In the genomic region with DNA sequence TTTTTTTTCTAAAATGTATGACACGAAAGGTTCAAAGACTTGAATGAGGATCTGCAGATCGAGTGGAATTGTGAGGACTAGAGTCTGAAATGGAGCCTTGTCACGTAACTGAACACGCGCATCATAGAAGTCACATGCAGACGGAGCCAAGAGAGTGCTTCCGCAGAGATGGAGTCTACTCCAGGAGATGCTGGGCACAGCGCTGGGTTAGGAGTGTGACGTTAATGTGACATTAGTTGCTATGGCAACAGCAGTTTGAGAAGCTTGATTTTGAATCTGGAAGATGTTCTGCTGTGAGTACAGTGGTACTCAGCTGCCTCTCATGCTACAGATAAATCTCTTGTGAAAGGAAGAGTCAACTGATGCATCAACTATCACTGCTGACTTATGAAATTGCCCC, we compare ENCODE assay signal across 14 mouse cellular contexts.
DNase-seq lines count a peak whose midpoint lies in the region; ATAC-seq and TF ChIP-seq lines count a peak whose summit lies in the region.
"Had no signal": no experiment of that assay in that cellular context is flagged by ENCODE, and none has a peak within 500 bp of the region (broad histone marks: within the 10 kb centered on the region; RNA-seq: fewer than 3 reads in every experiment).

No protein-coding gene starts in this region.

- H3K27me3 ChIP-seq in forebrain, embryonic 14.5 days (replicated peaks; ENCODE audit: control insufficient read depth, insufficient read depth, low read length) = no peaks in the 10 kb centered on the region
- H3K27me3 ChIP-seq in forebrain, embryonic 10.5 days (ENCODE audit: poor library complexity, severe bottlenecking) = no peaks in the 10 kb centered on the region
- H3K27me3 ChIP-seq in liver, embryonic 11.5 days (replicated peaks; ENCODE audit: control insufficient read depth, insufficient read depth, low read length) = no peaks in the 10 kb centered on the region
- no peaks in the 10 kb centered on the region for H3K27me3 ChIP-seq in liver, embryonic 12.5 days (replicated peaks)
- H3K27me3 ChIP-seq in midbrain, embryonic 13.5 days = no peaks in the 10 kb centered on the region
- H3K27me3 ChIP-seq in thymus, adult 2 months (ENCODE audit: control insufficient read depth, insufficient read depth, low read length) = no peaks in the 10 kb centered on the region

- no peaks in the 10 kb centered on the region for H3K36me3 ChIP-seq in forebrain, embryonic 14.5 days (ENCODE audit: control insufficient read depth, insufficient read depth, low read length)
- no peaks in the 10 kb centered on the region for H3K36me3 ChIP-seq in forebrain, embryonic 10.5 days (replicated peaks)
- no peaks in the 10 kb centered on the region for H3K36me3 ChIP-seq in liver, embryonic 11.5 days (ENCODE audit: control insufficient read depth, insufficient read depth, low read length)
- H3K36me3 ChIP-seq in liver, embryonic 12.5 days = no peaks in the 10 kb centered on the region
- H3K36me3 ChIP-seq in midbrain, embryonic 13.5 days = no peaks in the 10 kb centered on the region
- no peaks in the 10 kb centered on the region for H3K36me3 ChIP-seq in thymus, adult 2 months (ENCODE audit: control insufficient read depth, insufficient read depth, low read length)
- H3K36me3 ChIP-seq: heart, embryonic 10.5 days had no signal

- no peak for TF ChIP-seq CTCF in thymus, adult 2 months (IDR thresholded peaks at IDR 0.05; ENCODE audit: borderline replicate concordance, control insufficient read depth, extremely low read depth, insufficient read depth, low read length, poor library complexity)

- ATAC-seq in forebrain, embryonic 14.5 days = peak; percentile 61; the same call in 1 of the 2 replicates
- ATAC-seq in liver, embryonic 11.5 days (replicated peaks; ENCODE audit: low FRiP score) = no peak
- no peak for ATAC-seq in liver, embryonic 12.5 days
- 0 out of 2 replicates have a peak, but pooled peaks have one; percentile 57 for ATAC-seq in midbrain, embryonic 13.5 days

- no peak overlapping the region for H3K27ac ChIP-seq in forebrain, embryonic 14.5 days (ENCODE audit: low read depth, low read length)
- no peak overlapping the region for H3K27ac ChIP-seq in forebrain, embryonic 10.5 days
- no peak overlapping the region for H3K27ac ChIP-seq in liver, embryonic 11.5 days (ENCODE audit: low read depth, low read length)
- no peak overlapping the region for H3K27ac ChIP-seq in liver, embryonic 12.5 days
- H3K27ac ChIP-seq in midbrain, embryonic 13.5 days = no peak overlapping the region
- H3K27ac ChIP-seq in thymus, adult 2 months (ENCODE audit: control insufficient read depth, insufficient read depth, low read length) = no peak overlapping the region
- H3K27ac ChIP-seq: heart, embryonic 10.5 days had no signal

- DNase-seq in forebrain, embryonic 14.5 days (ENCODE audit: low spot score) = peak; percentile 82
- DNase-seq in forebrain, embryonic 10.5 days (ENCODE audit: extremely low spot score, low spot score) = no peak
- DNase-seq in liver, embryonic 11.5 days (ENCODE audit: low spot score) = peak; percentile 15
- DNase-seq in right cerebral cortex, postnatal 36 days (ENCODE audit: low spot score in 2 of 2) = peak; percentile 60 to 70
- DNase-seq in thymus, adult 2 months = no peak
- no peak for DNase-seq in spleen, postnatal 4 days (ENCODE audit: low spot score in 2 of 2)
- DNase-seq: adrenal gland, postnatal 14 days; cerebellum, adult 11-12 months; kidney, postnatal 14 days; lung, postnatal 10 days; thymus, postnatal 4 days had no signal

- no peak for TF ChIP-seq POLR2A in thymus, adult 2 months (IDR thresholded peaks at IDR 0.05; ENCODE audit: control insufficient read depth, extremely low read depth, insufficient read depth, low read length, poor library complexity)

- H3K9ac ChIP-seq in forebrain, embryonic 14.5 days (ENCODE audit: low read length) = no peak overlapping the region
- H3K9ac ChIP-seq in liver, embryonic 11.5 days (ENCODE audit: low read depth, low read length) = no peak overlapping the region
- H3K9ac ChIP-seq in liver, embryonic 12.5 days = no peak overlapping the region
- H3K9ac ChIP-seq in midbrain, embryonic 13.5 days (replicated peaks) = no peak overlapping the region

- H3K4me2 ChIP-seq in forebrain, embryonic 14.5 days (ENCODE audit: low read length) = no peak overlapping the region
- H3K4me2 ChIP-seq in liver, embryonic 11.5 days = no peak overlapping the region
- H3K4me2 ChIP-seq in liver, embryonic 12.5 days = no peak overlapping the region
- no peak overlapping the region for H3K4me2 ChIP-seq in midbrain, embryonic 13.5 days (replicated peaks)

- H3K4me1 ChIP-seq in forebrain, embryonic 14.5 days (ENCODE audit: control insufficient read depth, insufficient read depth, low read length) = no peaks in the 10 kb centered on the region
- H3K4me1 ChIP-seq in forebrain, embryonic 10.5 days = peaks cover 19% of the 10 kb centered on the region
- H3K4me1 ChIP-seq in liver, embryonic 11.5 days (replicated peaks; ENCODE audit: control insufficient read depth, insufficient read depth, low read length) = no peaks in the 10 kb centered on the region; the same call in 1 of the 2 replicates
- H3K4me1 ChIP-seq in liver, embryonic 12.5 days = peaks cover 5% of the 10 kb centered on the region; the same call in 1 of the 2 replicates
- H3K4me1 ChIP-seq in midbrain, embryonic 13.5 days (replicated peaks) = peaks cover 10% of the 10 kb centered on the region
- no peaks in the 10 kb centered on the region for H3K4me1 ChIP-seq in thymus, adult 2 months (replicated peaks; ENCODE audit: control insufficient read depth, insufficient read depth, low read length)

- 71% methylated on average over 9 of the region's 9 CpGs for WGBS in forebrain, embryonic 14.5 days
- 90% methylated on average over 9 of the region's 9 CpGs for WGBS in forebrain, embryonic 10.5 days
- WGBS in liver, embryonic 11.5 days = 87% methylated on average over 9 of the region's 9 CpGs
- WGBS in liver, embryonic 12.5 days (ENCODE audit: insufficient replicate concordance) = 81% methylated on average over 9 of the region's 9 CpGs
- 78% methylated on average over 9 of the region's 9 CpGs for WGBS in midbrain, embryonic 13.5 days
- 96% methylated on average over 9 of the region's 9 CpGs for WGBS in thymus, adult 2 months

- no peak overlapping the region for H3K4me3 ChIP-seq in forebrain, embryonic 14.5 days (ENCODE audit: low read depth, low read length)
- H3K4me3 ChIP-seq in forebrain, embryonic 10.5 days = no peak overlapping the region
- no peak overlapping the region for H3K4me3 ChIP-seq in liver, embryonic 11.5 days (ENCODE audit: low read depth, low read length)
- no peak overlapping the region for H3K4me3 ChIP-seq in liver, embryonic 12.5 days
- H3K4me3 ChIP-seq in midbrain, embryonic 13.5 days (replicated peaks) = no peak overlapping the region
- no peak overlapping the region for H3K4me3 ChIP-seq in thymus, adult 2 months (ENCODE audit: control insufficient read depth, insufficient read depth, low read length)
- H3K4me3 ChIP-seq: heart, embryonic 10.5 days had no signal

- H3K9me3 ChIP-seq in forebrain, embryonic 14.5 days (replicated peaks; ENCODE audit: control insufficient read depth, low read length) = no peaks in the 10 kb centered on the region
- no peaks in the 10 kb centered on the region for H3K9me3 ChIP-seq in forebrain, embryonic 10.5 days
- no peaks in the 10 kb centered on the region for H3K9me3 ChIP-seq in liver, embryonic 11.5 days (ENCODE audit: control insufficient read depth, low read length)
- H3K9me3 ChIP-seq in liver, embryonic 12.5 days (replicated peaks) = no peaks in the 10 kb centered on the region
- no peaks in the 10 kb centered on the region for H3K9me3 ChIP-seq in midbrain, embryonic 13.5 days
- H3K9me3 ChIP-seq: heart, embryonic 10.5 days had no signal

Comparison
In these comparisons a context has a peak if more than half of its experiments do, and no peak if none do; other contexts are left out.
1. DNase-seq: peak in forebrain, embryonic 14.5 days (single experiment), liver, embryonic 11.5 days (single experiment) and right cerebral cortex, postnatal 36 days (2 of 2); none in forebrain, embryonic 10.5 days (single experiment), thymus, adult 2 months (single experiment) and spleen, postnatal 4 days (0 of 2).
2. ATAC-seq: peak in forebrain, embryonic 14.5 days (single experiment) and midbrain, embryonic 13.5 days (single experiment); none in liver, embryonic 11.5 days (single experiment) and liver, embryonic 12.5 days (single experiment).